Mouse (Mus musculus) liver, postnatal 0 days (tissue): ENCODE measurements around the gene Spice1.

ENCODE experiments used
- CTCF ChIP-seq: sonication (generic); IDR thresholded peaks from 2 replicates; pipeline ENCODE4 v1.5.1; 2016; ENCODE audit warnings: antibody characterized with exemption, low read depth
- EP300 ChIP-seq: IDR thresholded peaks from 2 replicates; pipeline ENCODE4 v1.6.1; 2016; ENCODE audit warnings: antibody characterized with exemption, low read depth, mild to moderate bottlenecking

DNA sequence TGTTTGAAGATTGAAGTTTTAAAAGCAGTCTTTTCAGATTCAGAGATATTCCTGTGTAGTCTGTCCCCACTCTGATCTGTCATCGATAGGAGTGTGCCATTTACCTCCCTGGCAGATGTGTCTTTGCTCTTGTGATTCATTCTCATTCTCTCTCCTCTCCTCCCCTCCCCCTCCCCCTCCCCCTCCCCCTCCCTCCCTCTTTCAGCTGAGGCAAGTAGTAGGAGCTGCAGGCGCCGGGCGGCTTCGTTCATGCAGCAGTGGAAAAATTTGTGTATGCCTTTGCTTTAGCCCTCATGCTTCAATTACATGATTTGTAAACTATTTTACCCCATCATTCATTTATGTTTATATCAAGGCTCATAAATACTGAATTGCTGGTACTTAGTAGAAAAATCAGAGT lies 34.7 kb downstream of the Spice1 start:
- no peak for TF ChIP-seq CTCF
- no peak for TF ChIP-seq EP300
